Mouse (Mus musculus) ovary, adult 18-20 months (tissue): Measurements from ENCODE around the gene Aatk.

Experiments
- DNase-seq: peaks from one replicate; pipeline ENCODE4 v3.0.0; 2022; ENCODE audit warnings: low spot score, mixed read lengths

Aatk gene

DNA sequence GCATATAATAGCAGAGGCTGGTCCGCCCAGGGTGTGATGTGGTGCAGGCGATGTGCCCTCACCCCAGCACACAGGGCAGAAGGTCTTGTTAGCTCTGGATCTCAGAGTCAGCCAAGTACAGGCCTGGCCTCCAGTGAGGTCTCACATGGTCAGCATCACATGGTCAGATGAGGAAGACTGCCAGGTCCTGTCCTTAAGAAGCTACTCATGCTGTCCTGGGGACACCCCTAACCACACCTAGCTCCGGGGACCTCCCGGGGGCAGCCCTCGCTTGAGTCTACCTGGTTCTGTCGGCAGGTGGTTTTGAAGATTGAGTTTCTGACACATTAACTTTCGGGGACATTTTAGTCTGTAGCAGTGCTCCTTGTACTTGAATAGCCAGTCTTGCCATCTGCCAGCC, 58.6 kb downstream of the Aatk start:
- DNase-seq = no peak

DNA sequence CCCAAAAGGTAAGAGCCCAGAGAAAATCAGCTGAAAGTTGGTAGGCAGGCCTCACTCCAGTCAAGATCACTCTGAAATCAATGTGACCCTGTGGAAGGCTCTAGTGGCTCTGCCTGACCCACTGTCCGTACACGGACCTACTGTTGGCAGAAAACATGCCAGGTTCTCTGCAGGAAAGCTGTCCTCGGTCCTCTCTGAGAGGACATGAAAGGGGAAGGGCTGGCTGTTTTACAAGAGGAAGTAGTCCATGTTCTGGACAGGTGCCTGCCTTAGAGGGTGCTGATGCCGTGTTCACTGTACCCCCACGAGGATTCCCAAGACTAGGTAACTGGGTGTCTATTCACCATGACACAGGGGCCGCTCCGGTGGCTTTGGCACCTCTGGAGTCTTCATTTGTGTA, 59.1 kb downstream of the Aatk start:
- DNase-seq = no peak

DNA sequence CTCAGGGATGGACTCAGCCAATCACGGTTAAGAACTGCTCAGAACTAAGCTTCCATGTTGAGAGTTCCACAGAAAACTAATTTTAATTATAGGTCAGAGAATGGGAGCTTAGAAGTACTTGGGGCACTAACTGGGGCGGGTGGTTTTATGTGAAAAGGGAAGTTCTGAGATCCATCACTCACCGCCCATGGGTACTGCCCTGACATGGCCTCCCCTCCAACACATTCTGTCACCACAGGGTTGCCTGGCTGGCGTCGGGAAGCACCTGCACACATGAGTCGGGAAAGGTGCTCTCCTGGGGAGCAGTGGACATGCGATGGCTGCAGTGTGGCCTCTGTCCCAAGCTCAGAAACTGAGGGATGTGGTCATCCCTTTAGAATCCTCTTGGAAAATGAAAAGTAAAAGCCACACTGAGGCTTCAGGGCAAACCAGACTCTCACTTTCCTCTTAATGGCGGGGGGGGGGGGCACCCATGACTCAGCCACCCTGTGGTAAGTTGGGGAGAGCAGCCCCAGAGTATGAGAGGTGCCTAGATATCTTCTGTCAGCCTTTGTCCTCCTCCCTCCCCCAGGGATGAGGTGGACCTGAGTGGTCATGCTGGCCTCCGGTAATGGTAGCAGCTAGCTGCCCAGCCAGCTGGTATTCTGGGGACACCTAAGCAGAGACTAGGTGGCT, 60.1 kb downstream of the Aatk start:
- no peak for DNase-seq

DNA sequence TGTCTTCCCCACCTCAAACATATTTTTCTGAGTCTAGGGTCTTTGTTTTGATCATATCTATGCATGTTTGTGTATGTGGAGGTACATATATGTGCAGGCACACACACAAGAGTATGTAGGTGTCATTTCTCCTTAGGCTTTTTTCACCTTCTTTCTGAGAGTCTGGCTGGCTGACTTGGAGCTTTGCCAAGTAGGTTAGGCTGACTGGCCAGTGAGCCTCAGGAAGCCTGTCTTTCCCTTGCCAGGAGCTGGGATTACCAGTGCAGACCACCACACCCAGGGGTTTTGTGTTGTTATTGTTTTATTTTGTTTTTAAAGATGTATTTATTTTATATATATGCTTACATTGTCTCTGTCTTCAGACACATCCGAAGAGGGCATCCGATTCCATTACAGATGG, 63.8 kb downstream of the Aatk start:
- no peak for DNase-seq

DNA sequence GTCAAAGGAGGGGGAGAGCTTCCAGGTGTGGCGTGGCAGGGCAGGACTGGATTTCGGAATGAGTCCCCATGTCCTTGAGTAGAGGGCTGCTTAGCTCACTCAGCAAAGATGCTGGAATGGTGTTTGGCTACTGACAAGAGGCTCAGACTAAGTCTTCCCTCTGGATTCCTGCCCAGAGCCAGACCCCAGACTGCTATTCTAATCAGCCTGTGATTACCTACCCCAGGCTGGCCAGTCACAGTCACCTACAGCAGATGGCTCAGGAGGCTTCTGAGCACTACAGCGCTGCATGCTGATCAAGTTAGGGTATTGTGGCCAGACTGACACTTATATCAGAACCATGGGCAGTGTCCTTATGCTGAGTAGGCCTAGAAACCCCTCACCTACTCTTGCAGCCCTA, 64.7 kb downstream of the Aatk start:
- DNase-seq = no peak

DNA sequence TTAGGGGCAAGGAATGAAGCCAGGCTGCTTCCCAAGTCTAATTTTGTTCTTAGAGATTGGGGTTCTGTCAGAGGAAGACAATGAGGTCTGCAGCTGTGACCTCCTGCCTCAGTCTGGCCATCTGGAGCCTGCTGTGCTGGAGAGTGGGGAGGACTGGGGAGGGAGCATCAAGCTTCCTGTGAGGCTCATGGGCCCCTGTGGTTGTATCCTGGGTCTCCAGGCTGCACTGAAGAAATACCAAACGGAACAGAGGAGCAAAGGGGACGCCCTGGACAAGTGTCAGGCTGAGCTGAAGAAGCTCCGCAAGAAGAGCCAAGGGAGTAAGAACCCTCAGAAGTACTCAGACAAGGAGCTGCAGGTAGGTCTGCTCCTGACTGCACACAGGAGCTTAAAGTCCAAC, 65.2 kb downstream of the Aatk start:
- DNase-seq = no peak

DNA sequence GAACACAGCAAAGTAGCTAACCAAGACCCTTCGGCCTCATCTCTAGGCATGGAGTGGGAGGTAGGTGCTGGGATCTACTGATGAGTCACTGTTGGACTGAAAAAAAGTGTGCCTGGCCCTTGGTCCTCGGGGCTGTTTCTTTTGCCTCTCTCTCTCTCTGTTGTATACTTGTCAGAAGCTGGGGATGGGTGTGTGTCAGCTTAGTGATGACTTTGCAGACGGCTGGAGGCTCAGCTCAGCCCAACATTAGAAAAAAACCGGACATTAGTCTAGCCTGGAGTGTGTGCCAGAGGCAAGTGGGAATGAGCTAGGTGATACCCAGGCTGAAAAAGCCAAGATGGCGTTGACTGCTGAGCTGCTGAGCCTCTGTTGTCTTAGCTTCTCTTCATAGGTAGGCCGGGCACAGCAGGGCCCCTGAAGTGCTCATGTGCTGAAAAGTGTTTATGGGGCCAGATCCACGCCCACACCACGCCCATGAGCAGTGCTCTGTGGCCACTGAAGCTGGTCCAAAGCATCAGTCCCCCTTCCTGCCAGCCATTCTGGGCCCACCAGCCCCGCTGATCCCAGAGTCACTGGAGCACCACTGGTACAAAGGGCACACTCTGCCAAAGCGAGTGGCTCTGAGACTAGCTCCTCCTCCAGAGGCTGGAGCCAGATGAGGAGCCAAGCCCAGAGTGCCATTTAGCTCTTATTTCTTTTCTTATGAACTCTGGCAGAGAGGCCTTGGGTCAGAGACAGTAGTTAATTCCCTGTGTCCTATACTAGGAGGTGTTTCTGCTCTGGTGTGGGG, 67.2 kb downstream of the Aatk start:
- no peak for DNase-seq

DNA sequence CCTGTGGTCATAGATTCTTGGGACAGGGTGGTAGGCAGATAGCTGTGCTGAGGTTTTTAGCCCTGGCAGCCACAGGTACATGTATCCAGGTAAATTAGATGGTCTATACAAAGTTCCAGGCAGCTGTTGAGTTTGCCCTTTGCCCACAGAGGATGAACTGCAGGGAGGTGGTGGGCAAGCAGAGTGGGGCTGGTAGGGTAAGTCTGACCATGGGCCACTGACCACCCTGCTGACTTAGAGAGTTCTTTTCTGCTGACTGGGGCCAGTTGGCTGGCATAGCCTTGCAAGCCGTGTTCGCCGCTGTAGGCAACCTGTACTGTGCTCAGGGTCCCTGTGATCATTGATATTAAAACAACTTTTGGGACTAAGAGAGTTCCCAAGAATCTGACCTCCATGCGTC, 68.3 kb downstream of the Aatk start:
- DNase-seq = no peak

DNA sequence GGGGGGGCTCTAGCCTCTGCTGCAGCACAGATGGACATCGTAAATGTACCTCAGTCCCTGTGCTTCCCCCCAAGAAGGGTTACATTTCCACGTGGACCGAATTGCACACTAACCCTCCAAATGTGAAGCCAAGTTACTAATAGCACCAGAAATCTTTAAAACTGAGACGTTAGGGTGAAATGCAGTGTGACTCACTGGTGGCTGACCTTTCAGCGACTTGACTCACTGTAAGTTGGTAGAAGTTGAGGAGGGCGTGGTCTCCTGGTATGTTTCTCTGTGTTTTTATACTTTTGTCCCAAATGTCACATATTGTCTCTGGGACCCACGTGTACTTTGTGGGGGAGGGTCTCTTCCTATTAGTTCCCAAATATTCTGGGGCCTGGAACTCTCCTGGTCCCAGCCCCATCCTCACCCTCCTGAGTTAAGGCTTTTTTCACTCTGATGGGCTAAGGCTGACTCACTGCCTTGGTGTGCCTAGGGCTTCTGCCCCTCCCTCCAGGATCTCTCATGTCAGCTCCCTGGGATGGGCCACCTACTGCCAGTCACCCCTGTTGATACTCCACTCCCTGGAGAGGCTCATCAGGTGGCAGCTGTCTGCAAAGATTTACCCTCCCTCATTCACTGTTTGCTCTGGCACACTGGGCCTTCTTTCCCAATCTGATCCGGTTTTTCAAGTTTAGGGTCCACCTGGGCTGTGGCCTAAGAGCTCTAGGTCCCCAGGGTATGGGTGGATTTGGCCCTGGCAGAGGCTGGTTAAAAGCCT, 71.0 kb downstream of the Aatk start:
- no peak for DNase-seq

DNA sequence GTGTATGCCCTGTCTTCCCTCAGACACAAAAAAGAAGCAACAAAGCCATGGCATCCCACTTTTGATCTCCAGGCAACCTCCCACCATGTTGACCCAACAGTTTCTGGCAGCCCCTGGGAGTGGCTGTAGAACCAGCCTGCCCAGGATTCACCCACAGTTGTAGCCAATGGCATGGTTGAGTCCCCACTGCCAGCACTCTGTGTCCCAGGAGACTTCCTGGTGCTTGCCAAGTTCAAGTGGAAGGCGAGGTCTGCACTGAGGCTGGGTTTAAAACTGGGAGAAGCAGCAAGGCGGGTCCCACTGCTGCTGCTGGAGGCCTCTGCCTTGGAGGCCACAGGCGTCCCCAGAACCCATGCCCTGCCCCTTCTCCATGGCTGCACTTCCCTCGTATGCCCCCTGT, 73.2 kb downstream of the Aatk start:
- DNase-seq = no peak

DNA sequence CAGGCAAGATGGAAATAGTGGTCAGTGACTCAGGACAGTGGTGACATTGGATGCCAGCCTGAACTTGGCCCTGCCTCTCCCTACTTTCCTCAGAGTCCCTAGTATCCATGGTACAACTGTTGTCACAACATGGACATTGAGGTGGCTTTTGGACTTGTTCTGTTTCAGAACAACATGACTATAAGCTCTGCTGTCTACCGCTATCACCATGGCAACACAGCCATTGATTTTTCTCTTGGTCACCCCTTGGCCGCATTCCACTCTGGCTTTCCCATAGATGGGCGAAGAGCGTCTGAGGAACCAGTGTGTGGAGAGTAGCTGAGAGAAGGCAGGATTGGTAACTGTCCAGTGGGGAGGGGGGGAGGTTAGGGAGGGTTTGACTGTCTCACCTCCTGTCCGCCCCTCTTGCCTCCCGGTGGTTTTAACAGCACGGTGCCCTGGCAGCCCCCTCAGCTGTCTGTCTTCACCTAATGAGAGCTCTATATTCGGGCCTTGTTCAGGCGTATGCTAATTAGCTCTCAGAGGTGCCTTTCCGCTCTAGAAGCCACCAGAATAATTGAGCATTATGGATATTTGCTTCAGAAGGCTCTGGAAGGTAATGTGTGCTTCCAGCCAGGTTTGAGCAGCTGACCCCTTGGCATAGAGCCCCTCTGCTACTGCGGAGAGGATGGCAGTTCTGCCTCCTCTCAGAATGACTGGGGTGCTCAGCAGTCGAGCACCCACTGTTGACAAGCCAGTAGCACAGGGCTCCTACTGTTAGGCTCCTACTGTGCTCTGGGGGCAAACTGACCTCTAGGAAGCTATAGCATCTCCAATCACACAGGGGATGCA, 76.7 kb downstream of the Aatk start:
- DNase-seq = no peak

DNA sequence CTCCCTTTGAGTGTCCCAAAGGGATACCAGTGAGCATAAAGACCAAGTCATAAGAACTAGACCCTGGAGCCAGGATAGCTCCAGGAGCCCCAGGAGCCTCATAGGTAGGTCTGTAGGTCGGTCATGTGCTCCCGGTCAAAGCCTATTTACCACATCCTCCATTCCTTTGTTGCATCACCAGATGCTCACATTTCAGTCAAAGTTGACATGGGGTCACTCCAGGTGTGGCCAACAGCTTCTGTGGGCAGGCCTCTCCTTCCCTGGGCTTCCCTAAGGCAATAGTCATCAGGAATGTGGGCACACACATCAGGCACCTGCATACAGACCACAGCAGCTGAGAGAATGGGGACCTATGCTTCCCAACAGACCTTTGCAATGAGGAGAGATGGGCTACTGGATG, 79.1 kb downstream of the Aatk start:
- DNase-seq = no peak

DNA sequence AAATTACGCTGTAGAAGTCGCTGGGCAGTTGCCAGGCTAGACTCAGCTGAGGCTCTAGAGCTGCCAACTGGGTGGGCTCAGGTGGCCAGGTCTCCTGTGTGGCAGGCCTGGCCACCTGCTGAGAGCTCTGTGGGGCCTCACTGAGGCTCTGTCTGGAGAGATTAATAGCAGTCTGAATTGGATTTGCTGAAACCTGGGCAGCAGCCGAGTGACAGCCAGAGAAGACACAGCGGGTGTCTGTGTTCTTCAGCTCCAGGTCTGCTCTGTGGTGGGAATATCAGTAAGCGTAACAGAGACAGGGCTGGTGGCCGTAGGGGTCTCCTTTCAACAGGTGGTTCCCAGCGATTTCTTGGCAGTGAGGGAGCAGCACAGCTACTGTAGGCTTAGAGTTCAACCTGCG, 79.6 kb downstream of the Aatk start:
- DNase-seq = no peak

DNA sequence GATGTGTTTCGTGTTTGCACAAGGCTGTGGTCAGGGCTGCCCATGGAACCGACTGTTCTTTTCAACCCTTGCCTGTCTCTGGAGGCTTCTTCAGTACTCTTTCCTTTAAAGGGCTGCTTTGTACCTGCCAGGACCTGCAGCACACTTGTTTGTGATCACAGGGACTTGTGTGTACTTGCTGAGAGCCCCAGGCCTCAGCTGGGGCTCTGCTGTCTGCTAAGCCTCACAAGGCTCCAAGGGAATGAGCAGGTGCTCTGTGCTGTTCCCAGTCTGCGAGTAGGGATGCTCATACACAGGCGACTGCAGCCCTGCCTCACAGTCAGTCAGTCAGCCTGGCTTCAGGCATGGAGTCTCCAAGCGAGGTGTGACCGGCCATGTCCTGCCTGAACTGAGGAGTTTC, 80.7 kb downstream of the Aatk start:
- DNase-seq = no peak

DNA sequence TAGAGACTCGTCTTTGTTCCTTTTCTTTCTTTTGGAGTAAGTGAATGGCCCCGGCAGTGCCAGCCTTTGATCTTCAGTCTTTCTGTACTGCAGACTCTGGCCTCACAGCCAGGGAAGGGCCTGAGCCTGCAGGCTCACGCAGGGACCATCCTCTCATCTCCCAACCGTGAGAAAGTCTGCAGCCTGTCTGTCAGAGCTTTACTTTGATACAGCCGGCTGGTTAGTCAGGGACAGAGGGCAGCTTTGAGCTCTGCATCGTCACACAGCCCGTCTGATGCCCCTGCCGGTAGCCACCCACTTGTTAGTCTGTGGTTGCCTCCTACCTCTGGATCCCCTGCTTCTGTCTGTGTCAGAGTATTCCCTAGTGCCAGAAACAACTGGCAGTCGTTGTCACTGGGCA, 81.9 kb downstream of the Aatk start:
- DNase-seq = no peak

DNA sequence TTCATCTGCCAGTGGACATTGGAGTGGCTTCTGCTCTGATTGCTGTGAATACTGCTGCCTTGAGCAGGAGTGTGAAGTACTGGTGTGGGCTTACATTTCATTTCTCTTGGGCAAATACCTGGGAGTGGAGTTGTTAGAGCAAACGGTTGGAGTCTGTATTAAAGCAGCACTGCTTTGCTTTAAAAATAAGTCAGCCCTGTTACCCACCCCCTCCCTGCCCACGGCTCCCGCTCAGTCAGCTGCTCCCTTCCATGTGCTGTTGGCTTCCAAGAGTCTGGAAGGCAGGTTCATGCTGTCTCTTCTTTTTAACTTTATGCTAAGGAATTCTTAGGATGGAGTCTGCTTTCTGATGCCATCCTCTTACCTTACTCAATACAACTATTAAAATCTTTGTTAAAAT, 85.5 kb downstream of the Aatk start:
- DNase-seq = no peak

DNA sequence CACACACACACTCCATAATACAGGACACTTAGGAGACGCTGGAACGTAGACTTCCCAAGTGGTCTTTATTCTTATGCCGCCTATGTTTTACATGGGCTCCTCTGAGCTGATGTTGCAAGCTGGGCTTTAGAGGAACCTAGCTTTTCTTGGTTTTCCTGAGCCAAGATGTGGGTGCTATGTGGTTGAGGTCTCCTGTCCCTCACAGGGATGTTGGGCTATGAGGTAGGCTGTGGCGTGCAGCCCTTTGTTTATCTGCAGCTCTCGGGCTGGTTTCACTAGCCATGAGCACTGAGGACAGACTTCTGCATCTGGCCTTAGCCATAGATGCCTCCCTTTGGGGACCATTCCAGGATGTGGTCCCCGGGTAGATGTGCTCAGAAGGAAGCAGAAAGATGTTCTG, 86.3 kb downstream of the Aatk start:
- no peak for DNase-seq

DNA sequence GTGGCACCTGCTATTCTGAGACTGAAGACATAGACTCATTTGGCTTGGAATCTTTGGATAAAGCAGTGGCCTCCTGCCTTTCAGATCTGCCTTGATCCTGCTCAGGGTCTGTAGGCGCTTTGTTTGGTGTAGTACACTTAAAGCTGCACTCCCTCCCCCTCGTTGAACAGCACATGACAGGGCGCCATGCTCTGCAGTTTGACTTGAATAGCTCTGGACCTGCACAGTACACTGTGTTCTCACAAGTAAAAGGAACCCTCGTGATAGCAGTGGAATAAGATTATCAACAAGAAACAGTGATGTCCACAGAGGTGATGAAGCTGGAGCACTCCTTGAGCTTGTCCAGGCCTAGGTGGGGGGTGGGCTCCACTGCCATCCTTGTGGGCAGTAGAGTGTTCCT, 87.3 kb downstream of the Aatk start:
- no peak for DNase-seq

DNA sequence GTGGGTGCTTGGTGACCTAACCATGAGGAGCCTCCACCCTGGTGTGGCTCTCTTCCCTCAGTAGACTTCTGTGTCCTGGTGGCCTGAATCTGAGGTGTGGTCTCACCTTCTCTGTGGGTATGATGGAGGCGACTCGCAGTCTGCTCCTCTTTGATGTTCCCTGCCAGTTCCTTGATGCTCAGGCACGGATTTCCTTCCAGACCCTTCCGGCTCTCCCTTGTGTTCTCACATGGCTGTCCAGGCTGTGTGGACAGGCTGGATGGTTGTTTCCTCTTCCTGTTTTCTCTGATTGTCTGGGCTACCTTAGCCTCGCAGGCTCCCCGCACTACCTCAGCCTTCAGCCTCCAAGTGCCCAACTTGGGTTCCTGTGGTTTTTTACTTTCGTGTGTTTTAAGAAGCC, 88.1 kb downstream of the Aatk start:
- no peak for DNase-seq
